Comparison of ENCODE assay signal across 8 mouse cellular contexts in the genomic region with DNA sequence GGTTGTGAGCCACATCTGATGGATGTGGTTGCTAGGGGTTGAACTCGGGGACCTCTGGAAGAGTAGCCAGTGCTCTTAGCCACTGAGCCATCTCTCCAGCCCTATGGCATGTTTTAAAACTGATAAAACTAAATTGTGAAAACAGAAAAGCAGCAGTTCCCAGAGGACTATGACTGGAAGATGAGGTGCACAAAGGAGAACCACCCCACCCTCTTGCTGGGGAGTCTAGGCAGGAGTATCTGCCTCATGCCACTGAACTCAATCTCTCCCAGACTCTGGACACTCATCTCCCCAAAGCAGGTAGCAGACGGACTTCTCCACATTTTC. TPM values are rescaled to one million over a fixed set of nuclear protein-coding genes. Genes with fewer than 3 reads are reported as not detected.
DNase-seq lines count a peak whose midpoint lies in the region; ATAC-seq and TF ChIP-seq lines count a peak whose summit lies in the region.
"Had no signal": no experiment of that assay in that cellular context is flagged by ENCODE, and none has a peak within 500 bp of the region (broad histone marks: within the 10 kb centered on the region; RNA-seq: fewer than 3 reads in every experiment).

No protein-coding gene starts in this region.

- H3K4me1 ChIP-seq in kidney, postnatal 0 days (replicated peaks; ENCODE audit: insufficient read depth, low read length), result peaks cover 5% of the 10 kb centered on the region; the same call in 1 of the 2 replicates
- H3K4me1 ChIP-seq in bone marrow macrophage, adult 2 months (ENCODE audit: control insufficient read depth, insufficient read depth, low read length), result peaks cover 34% of the 10 kb centered on the region
- peaks cover 5% of the 10 kb centered on the region for H3K4me1 ChIP-seq in embryonic fibroblast, embryonic 13.5 days (ENCODE audit: control insufficient read depth, insufficient read depth, low read length)
- peaks cover 83% of the 10 kb centered on the region for H3K4me1 ChIP-seq in liver, embryonic 15.5 days (replicated peaks)

- no peak for DNase-seq in kidney, postnatal 0 days (ENCODE audit: low spot score)
- DNase-seq in kidney, adult 18-20 months, result no peak
- no peak for DNase-seq in left cerebral cortex, adult 11 months (ENCODE audit: low spot score)
- no peak for DNase-seq in frontal cortex, adult 2 months (ENCODE audit: extremely low spot score in 1 of 2, low spot score in 1 of 2)
- DNase-seq: adrenal gland, adult 8-10 months had no signal

- H3K4me3 ChIP-seq in kidney, postnatal 0 days (replicated peaks; ENCODE audit: low read depth, low read length), result no peak overlapping the region
- no peak overlapping the region for H3K4me3 ChIP-seq in bone marrow macrophage, adult 2 months (ENCODE audit: insufficient read depth, low read length)
- no peak overlapping the region for H3K4me3 ChIP-seq in embryonic fibroblast, embryonic 13.5 days (ENCODE audit: insufficient read depth, low read length)
- peak overlapping the region; percentile 72 for H3K4me3 ChIP-seq in liver, embryonic 15.5 days (replicated peaks)

- H3K4me2 ChIP-seq in kidney, postnatal 0 days (ENCODE audit: low read length), result peak overlapping the region; percentile 67
- H3K4me2 ChIP-seq in liver, embryonic 15.5 days, result peak overlapping the region; percentile 83

- peak overlapping the region; percentile 83 for H3K27ac ChIP-seq in kidney, postnatal 0 days
- peak overlapping the region; percentile 42; the same call in 1 of the 2 replicates for H3K27ac ChIP-seq in bone marrow macrophage, adult 2 months (ENCODE audit: insufficient read depth, low read depth, low read length)
- peak overlapping the region; percentile 70 for H3K27ac ChIP-seq in embryonic fibroblast, embryonic 13.5 days (ENCODE audit: insufficient read depth, low read length)
- peak overlapping the region; percentile 87 for H3K27ac ChIP-seq in liver, embryonic 15.5 days (replicated peaks)

- no peak for TF ChIP-seq POLR2A in bone marrow macrophage, adult 2 months (IDR thresholded peaks at IDR 0.05; ENCODE audit: borderline replicate concordance, low read depth, low read length)
- no peak for TF ChIP-seq POLR2A in embryonic fibroblast, embryonic 13.5 days (IDR thresholded peaks at IDR 0.05; ENCODE audit: low read depth, low read length)

- H3K9me3 ChIP-seq in kidney, postnatal 0 days (replicated peaks; ENCODE audit: low read length), result no peaks in the 10 kb centered on the region
- H3K9me3 ChIP-seq in liver, embryonic 15.5 days (replicated peaks), result no peaks in the 10 kb centered on the region

- TF ChIP-seq CTCF in kidney, postnatal 0 days (IDR thresholded peaks at IDR 0.05; ENCODE audit: low read depth), result no peak
- TF ChIP-seq CTCF in bone marrow macrophage, adult 2 months (IDR thresholded peaks at IDR 0.05; ENCODE audit: low read depth, low read length), result no peak
- TF ChIP-seq CTCF in embryonic fibroblast, embryonic 13.5 days (IDR thresholded peaks at IDR 0.05; ENCODE audit: borderline replicate concordance, insufficient read depth, low read length), result no peak

- WGBS in kidney, postnatal 0 days, result 42% methylated on average over 2 of the region's 2 CpGs
- 28% methylated on average over 2 of the region's 2 CpGs for WGBS in liver, embryonic 15.5 days (ENCODE audit: insufficient replicate concordance)

- ATAC-seq in kidney, postnatal 0 days (replicated peaks; ENCODE audit: low FRiP score, low read depth), result no peak
- no peak for ATAC-seq in liver, embryonic 15.5 days (ENCODE audit: insufficient read depth)

- no peaks in the 10 kb centered on the region for H3K27me3 ChIP-seq in kidney, postnatal 0 days (ENCODE audit: insufficient read depth, low read length)
- H3K27me3 ChIP-seq in liver, embryonic 15.5 days, result no peaks in the 10 kb centered on the region

- peaks cover 22% of the 10 kb centered on the region for H3K36me3 ChIP-seq in kidney, postnatal 0 days (ENCODE audit: insufficient read depth, low read length)
- peaks cover 46% of the 10 kb centered on the region for H3K36me3 ChIP-seq in liver, embryonic 15.5 days (replicated peaks)

- H3K9ac ChIP-seq in kidney, postnatal 0 days (ENCODE audit: low read depth, low read length), result no peak overlapping the region
- H3K9ac ChIP-seq in liver, embryonic 15.5 days, result peak overlapping the region; percentile 25; the same call in 1 of the 2 replicates

RNA-seq across cellular contexts. Expression of gene Ticam1, which starts 0.9 kb away (rescaled TPM):
- 6.9 and 7.7 TPM in 2 replicates for polyA plus RNA-seq in kidney, postnatal 0 days (2015; fragmentation: Nextera tagmentation; extraction: Ambion mirVana)
- 13.5 and 17.6 TPM in 2 replicates for polyA plus RNA-seq in bone marrow macrophage, adult 2 months (2012; ENCODE audit: insufficient read depth, insufficient read length, missing spikeins)
- 11.1 and 15.6 TPM in 2 replicates for polyA plus RNA-seq in embryonic fibroblast, embryonic 13.5 days (2011; ENCODE audit: insufficient read length, low read depth, missing spikeins)
- polyA plus RNA-seq in liver, embryonic 15.5 days (2015; fragmentation: Nextera tagmentation; extraction: Ambion mirVana), result 3.2 and 3.7 TPM in 2 replicates
- polyA plus RNA-seq in frontal cortex, adult 2 months (2012; rRNA removed), result 4.5 and 5.0 TPM in 2 replicates

RNA-seq across cellular contexts. Expression of gene Plin3, which starts 15.1 kb away (rescaled TPM):
- polyA plus RNA-seq in kidney, postnatal 0 days (2015; fragmentation: Nextera tagmentation; extraction: Ambion mirVana), result 69.6 and 75.2 TPM in 2 replicates
- polyA plus RNA-seq in bone marrow macrophage, adult 2 months (2012; ENCODE audit: insufficient read depth, insufficient read length, missing spikeins), result 40.4 and 44.1 TPM in 2 replicates
- 37.4 and 41.2 TPM in 2 replicates for polyA plus RNA-seq in embryonic fibroblast, embryonic 13.5 days (2011; ENCODE audit: insufficient read length, low read depth, missing spikeins)
- 33.3 and 36.0 TPM in 2 replicates for polyA plus RNA-seq in liver, embryonic 15.5 days (2015; fragmentation: Nextera tagmentation; extraction: Ambion mirVana)
- 10.8 and 11.2 TPM in 2 replicates for polyA plus RNA-seq in frontal cortex, adult 2 months (2012; rRNA removed)

RNA-seq across cellular contexts. Expression of gene Fem1a, which starts 20.9 kb away (rescaled TPM):
- 11.7 TPM in 2 replicates for polyA plus RNA-seq in kidney, postnatal 0 days (2015; fragmentation: Nextera tagmentation; extraction: Ambion mirVana)
- polyA plus RNA-seq in bone marrow macrophage, adult 2 months (2012; ENCODE audit: insufficient read depth, insufficient read length, missing spikeins), result 8.8 and 10.3 TPM in 2 replicates
- polyA plus RNA-seq in embryonic fibroblast, embryonic 13.5 days (2011; ENCODE audit: insufficient read length, low read depth, missing spikeins), result 9.7 and 10.6 TPM in 2 replicates
- 5.7 and 6.4 TPM in 2 replicates for polyA plus RNA-seq in liver, embryonic 15.5 days (2015; fragmentation: Nextera tagmentation; extraction: Ambion mirVana)
- 23.7 and 24.1 TPM in 2 replicates for polyA plus RNA-seq in frontal cortex, adult 2 months (2012; rRNA removed)

RNA-seq across cellular contexts. Expression of gene Arrdc5, which starts 22.6 kb away (rescaled TPM):
- not detected in 2 replicates for polyA plus RNA-seq in kidney, postnatal 0 days (2015; fragmentation: Nextera tagmentation; extraction: Ambion mirVana)
- polyA plus RNA-seq in bone marrow macrophage, adult 2 months (2012; ENCODE audit: insufficient read depth, insufficient read length, missing spikeins), result not detected in 2 replicates
- not detected in 2 replicates for polyA plus RNA-seq in embryonic fibroblast, embryonic 13.5 days (2011; ENCODE audit: insufficient read length, low read depth, missing spikeins)
- not detected in 2 replicates for polyA plus RNA-seq in liver, embryonic 15.5 days (2015; fragmentation: Nextera tagmentation; extraction: Ambion mirVana)
- polyA plus RNA-seq in frontal cortex, adult 2 months (2012; rRNA removed), result not detected in 2 replicates

RNA-seq across cellular contexts. Expression of gene Uhrf1, which starts 25.6 kb away (rescaled TPM):
- polyA plus RNA-seq in kidney, postnatal 0 days (2015; fragmentation: Nextera tagmentation; extraction: Ambion mirVana), result 54.3 and 67.3 TPM in 2 replicates
- 23.9 and 29.3 TPM in 2 replicates for polyA plus RNA-seq in bone marrow macrophage, adult 2 months (2012; ENCODE audit: insufficient read depth, insufficient read length, missing spikeins)
- 48.0 and 50.2 TPM in 2 replicates for polyA plus RNA-seq in embryonic fibroblast, embryonic 13.5 days (2011; ENCODE audit: insufficient read length, low read depth, missing spikeins)
- polyA plus RNA-seq in liver, embryonic 15.5 days (2015; fragmentation: Nextera tagmentation; extraction: Ambion mirVana), result 96.8 and 109 TPM in 2 replicates
- polyA plus RNA-seq in frontal cortex, adult 2 months (2012; rRNA removed), result 1.8 and 2.1 TPM in 2 replicates
